Mouse (Mus musculus) heart, adult 9 months (tissue): ENCODE data around the gene B230217C12Rik.
"Not testable (repeated sequence)": the region's sequence is repeated elsewhere in the genome, so short reads cannot be mapped to it uniquely, and the experiment has no call there.

Experiments used
- DNase-seq, 2 experiments: peaks; one replicate each; pipeline ENCODE4 v3.0.0; 2022; ENCODE audit warnings: low spot score in 2 of 2

The B230217C12Rik gene

GRCm38 (mm10) chr11:97866091-97866888, 25.7 kb downstream of the B230217C12Rik start:
- no peak for DNase-seq

- no peak for DNase-seq
Measured at GRCm38 (mm10) chr11:97867591-97867990, 27.0 kb downstream of the B230217C12Rik start.

GRCm38 (mm10) chr11:97872378-97872777, 31.8 kb downstream of the B230217C12Rik start:
- not testable (repeated sequence) for DNase-seq

- no peak for DNase-seq
Measured at GRCm38 (mm10) chr11:97874396-97874795, 33.8 kb downstream of the B230217C12Rik start.

- no peak for DNase-seq
Measured at GRCm38 (mm10) chr11:97877341-97877740, 36.8 kb downstream of the B230217C12Rik start.

- DNase-seq: no peak
Measured at GRCm38 (mm10) chr11:97880362-97880761, 39.8 kb downstream of the B230217C12Rik start.

- DNase-seq: peak; percentile 71 to 75
Measured at GRCm38 (mm10) chr11:97883542-97883917, 43.0 kb downstream of the B230217C12Rik start.

- peak; percentile 97 to 98 for DNase-seq
Measured at GRCm38 (mm10) chr11:97883918-97884600, 43.5 kb downstream of the B230217C12Rik start, which contains the start of gene Fbxo47. TSS of gene Fbxo47 (minus strand) at chr11:97884154.

GRCm38 (mm10) chr11:97884601-97885185, 44.1 kb downstream of the B230217C12Rik start:
- no peak for DNase-seq

- no peak for DNase-seq
Measured at GRCm38 (mm10) chr11:97885296-97885915, 44.8 kb downstream of the B230217C12Rik start.

- DNase-seq: no peak
Measured at GRCm38 (mm10) chr11:97891821-97892220, 51.2 kb downstream of the B230217C12Rik start.
